Mouse (Mus musculus) cerebellum, postnatal 4 days (tissue): ENCODE measurements around the gene Lrmda.

Experiments used
- DNase-seq, 2 experiments: peaks; one replicate each; pipeline ENCODE4 v3.0.0; 2022; ENCODE audit warnings: low spot score in 2 of 2, mixed read lengths in 1 of 2

Gene Lrmda

DNA sequence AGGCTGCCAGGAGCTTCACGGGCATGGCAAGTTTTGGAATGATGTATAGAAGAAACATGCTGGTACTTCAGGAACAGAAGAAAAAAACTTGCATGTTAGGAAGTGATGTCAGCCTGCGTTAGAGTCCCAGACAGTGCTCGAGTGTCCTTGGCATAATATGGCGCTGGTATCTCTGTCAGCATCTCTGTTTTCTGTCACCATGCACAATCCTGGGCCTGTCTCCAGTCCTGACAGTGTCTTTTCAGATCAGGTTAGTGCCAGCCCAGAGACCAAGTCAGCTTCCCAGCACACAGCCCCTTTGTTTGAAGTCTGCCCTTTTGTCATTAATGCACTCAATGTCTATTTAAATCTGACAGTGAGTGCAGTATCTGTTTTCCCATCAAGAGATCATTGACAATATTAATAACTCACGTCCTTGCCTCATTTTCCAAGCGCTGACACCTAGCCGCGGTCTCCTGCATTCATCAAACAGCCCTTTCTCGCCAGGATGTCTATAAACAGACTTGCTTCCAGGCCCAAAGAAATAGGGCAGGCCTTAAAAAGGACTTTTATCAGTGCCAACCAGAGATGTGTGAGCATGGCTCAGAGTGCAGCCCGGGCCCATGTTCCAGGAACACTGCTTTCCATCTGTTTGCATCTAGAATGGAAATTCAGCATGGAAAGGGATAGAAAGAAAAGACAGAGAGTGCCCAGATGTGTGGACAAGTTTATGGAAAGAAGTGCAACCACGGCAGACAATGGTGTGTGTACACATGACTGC, 1033.5 kb downstream of the Lrmda start:
- no peak for DNase-seq

- DNase-seq, result no peak
Measured at GRCm38 (mm10) chr14:23057228-23057976, 1037.9 kb downstream of the Lrmda start.

GRCm38 (mm10) chr14:23057987-23058386, 1038.5 kb downstream of the Lrmda start:
- no peak for DNase-seq

DNA sequence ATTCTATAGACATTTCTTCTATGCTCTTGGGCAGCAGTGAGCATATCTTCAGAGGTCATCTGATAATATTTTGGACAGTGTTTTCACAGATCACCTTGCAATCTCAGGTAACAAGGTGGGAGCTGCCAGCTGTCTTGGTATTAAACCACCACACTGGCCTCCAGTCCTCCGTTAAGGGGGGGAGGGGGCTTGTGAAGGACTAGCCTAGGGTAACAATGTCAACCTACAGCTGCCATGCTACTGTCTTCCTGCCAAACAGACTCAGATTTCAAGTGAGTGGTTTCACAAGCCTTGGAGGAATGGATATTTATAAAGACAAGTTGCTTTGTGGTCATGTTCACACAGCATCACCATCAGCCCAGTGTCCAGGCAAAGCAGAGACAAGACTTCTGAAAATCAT, 1059.2 kb downstream of the Lrmda start:
- DNase-seq, result no peak

DNA sequence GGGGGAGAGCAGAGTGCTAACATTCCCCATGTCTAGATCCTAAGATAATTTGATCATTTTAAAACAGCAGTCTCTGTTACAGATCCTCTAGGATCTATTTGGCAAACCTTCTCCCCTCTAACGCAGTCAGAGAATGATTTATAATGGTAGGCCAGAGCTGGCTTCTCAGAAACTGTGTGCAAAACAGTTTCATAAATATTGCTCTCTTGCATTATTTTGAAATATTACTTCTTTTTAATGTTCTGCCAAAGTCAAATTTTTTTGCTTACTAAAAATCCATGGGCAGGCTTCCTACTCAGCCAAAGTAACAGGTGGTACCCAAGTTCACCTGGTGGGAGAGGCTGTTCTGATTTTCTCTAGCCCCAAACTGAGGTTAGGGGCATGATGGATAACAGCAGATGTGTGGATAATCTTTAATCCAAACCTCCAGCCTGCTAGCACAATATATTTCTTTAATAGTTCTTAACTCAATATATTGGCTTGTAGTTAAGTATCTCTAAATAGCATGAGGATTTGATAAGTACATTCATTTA, 1064.8 kb downstream of the Lrmda start:
- no peak for DNase-seq

DNA sequence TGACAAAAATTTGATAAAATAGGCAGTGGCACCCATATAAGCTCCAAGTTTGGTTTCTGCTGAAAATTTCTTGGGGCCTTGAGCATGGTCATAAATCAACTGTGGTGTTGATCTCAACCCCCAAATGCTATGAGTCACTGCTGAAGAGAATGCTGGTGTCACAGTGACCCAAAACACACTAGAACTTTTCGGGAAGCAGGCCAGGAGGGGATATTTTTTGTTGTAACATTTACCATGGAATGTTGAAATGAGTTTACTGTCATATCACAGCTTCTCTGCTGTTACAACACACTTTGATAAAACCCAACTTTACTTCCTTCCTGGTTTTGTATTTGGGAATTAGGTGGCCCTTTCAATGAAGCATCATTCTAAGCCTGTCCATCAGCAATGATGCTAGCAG, 1065.3 kb downstream of the Lrmda start:
- DNase-seq, result no peak

GRCm38 (mm10) chr14:23093306-23093705, 1073.8 kb downstream of the Lrmda start:
- no peak for DNase-seq

- DNase-seq, result no peak
Measured at GRCm38 (mm10) chr14:23094546-23095157, 1075.1 kb downstream of the Lrmda start.

DNA sequence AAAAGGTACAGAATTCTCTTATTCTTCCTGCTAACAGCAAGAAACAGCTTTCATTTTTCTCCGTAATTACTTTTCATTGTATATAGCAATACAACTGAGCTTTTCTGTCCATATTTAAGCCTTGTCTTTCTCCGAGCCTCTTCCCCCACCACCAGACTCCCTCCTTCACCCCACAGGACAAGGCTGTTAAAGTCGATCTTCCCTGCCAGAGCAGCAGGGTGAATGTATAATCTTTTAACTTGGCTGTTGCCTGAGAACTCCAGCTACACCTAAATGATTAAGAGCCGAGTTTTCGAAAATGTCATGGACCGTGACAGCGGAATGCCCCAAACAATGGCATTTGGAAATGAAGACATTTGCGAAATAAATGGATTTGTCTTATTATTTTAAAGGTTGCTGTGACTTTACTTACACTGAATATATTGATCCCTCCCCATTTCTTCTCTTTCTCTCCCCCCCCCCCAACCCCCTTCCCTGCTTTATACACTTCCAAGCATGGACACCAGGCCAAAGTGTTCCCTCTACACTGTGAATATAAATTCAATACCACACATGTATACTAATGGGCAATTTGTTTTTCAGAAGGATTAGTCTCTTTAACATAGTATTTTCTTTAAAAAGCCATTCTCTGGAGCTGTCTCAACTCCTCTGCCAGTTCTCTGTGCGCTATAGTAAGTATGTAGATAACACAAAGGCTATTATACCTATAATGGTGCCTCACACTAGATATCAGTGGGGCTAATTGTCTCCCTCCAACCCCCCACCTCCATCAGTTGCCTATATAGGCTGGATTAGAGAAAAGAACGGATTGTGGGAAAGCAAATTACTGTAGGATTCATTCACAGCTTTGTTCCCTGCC, 1075.9 kb downstream of the Lrmda start:
- DNase-seq, result no peak

GRCm38 (mm10) chr14:23096017-23096336, 1076.5 kb downstream of the Lrmda start:
- DNase-seq, result no peak

DNA sequence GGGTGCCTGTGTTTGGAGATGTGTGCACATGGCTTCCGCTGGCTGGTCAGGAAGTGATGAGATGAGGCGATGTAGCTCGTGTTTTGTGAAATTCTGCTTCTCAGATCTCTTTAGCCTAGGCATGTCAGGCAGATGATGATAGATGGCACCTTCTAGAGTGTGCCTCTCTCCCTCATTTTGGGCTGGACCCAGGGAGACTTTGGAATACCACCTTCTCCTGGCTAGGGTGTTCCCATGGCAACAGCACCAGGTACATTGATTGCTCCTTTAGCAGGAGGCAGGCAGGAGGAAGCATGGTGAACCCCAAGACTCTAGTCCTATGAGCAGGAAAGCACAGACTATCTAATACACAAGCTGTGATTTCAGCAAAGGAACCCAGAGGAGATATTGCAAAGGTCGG, 1076.9 kb downstream of the Lrmda start:
- DNase-seq, result no peak
